Mouse (Mus musculus) embryonic facial prominence, embryonic 15.5 days (tissue): Measurements from ENCODE around the gene Flnc. TPM values are rescaled to one million over a fixed set of nuclear protein-coding genes. Genes with fewer than 3 reads are reported as not detected.
"Not testable (repeated sequence)": the region's sequence is repeated elsewhere in the genome, so short reads cannot be mapped to it uniquely, and the experiment has no call there.

Experiments
- ATAC-seq: fragments of 200-750 bp; cut with Nextera tagmentation; 2 replicates; pipeline ENCODE4 v1.8.0; 2017; ENCODE audit warnings: low read depth, moderate TSS enrichment; ENCODE audit not compliant: insufficient number of reproducible peaks, low FRiP score, low TSS enrichment
- H3K27ac ChIP-seq: fragments of 300-500 bp; sonication (generic); replicated peaks from 2 replicates; pipeline ENCODE4 v1.5.1; 2015; ENCODE audit warnings: mild to moderate bottlenecking, inconsistent platforms
- H3K27me3 ChIP-seq: fragments of 300-500 bp; sonication (generic); 2 replicates; pipeline ENCODE4 v1.6.1; 2015; ENCODE audit warnings: inconsistent platforms
- H3K36me3 ChIP-seq: fragments of 300-500 bp; sonication (generic); 2 replicates; pipeline ENCODE4 v1.6.1; 2015; ENCODE audit warnings: mild to moderate bottlenecking, inconsistent platforms
- H3K4me1 ChIP-seq: fragments of 300-500 bp; sonication (generic); 2 replicates; pipeline ENCODE4 v1.6.1; 2015; ENCODE audit warnings: inconsistent platforms
- H3K4me2 ChIP-seq: fragments of 300-500 bp; sonication (generic); replicated peaks from 2 replicates; pipeline ENCODE4 v1.6.1; 2015; ENCODE audit warnings: mild to moderate bottlenecking, inconsistent platforms
- H3K4me3 ChIP-seq: fragments of 300-500 bp; sonication (generic); replicated peaks from 2 replicates; pipeline ENCODE4 v1.5.1; 2015; ENCODE audit warnings: mild to moderate bottlenecking, inconsistent platforms
- H3K9ac ChIP-seq: fragments of 300-500 bp; sonication (generic); 2 replicates; pipeline ENCODE4 v1.6.1; 2015; ENCODE audit warnings: inconsistent platforms
- H3K9me3 ChIP-seq: fragments of 300-500 bp; sonication (generic); replicated peaks from 2 replicates; pipeline ENCODE4 v1.6.1; 2016; ENCODE audit warnings: inconsistent platforms
- WGBS: fragments of 180-500 bp; shearing (Covaris S2); methylation state at CpG from one replicate; pipeline ENCODE4 v1.1.7; 2015; 5-methylcytosine and 5-hydroxymethylcytosine counted together
- polyA plus RNA-seq: library from polyadenylated mRNA; unstranded; fragments of >200 nt; fragmentation: Nextera tagmentation; extraction: Ambion mirVana; gene quantifications from 2 replicates; pipeline ENCODE4 v1.2.1, GENCODE M21; 2015

Flnc gene
- 24.0 and 28.7 TPM in 2 replicates for polyA plus RNA-seq

GRCm38 (mm10) chr6:29433038-29433803, at the start of gene Flnc:
Gene Flnc, plus strand, starts transcription at chr6:29433256.
- H3K4me2 ChIP-seq, result peak within 1 kb of the TSS; percentile 82
- peaks cover 50% of the 10 kb centered on the region for H3K4me1 ChIP-seq
- no peaks in the 10 kb centered on the region for H3K9me3 ChIP-seq
- ATAC-seq, result peak; percentile 25; the same call in 1 of the 2 replicates
- under 1% methylated on average over 76 of the region's 77 CpGs for WGBS
- H3K9ac ChIP-seq, result peak within 1 kb of the TSS; percentile 69
- H3K36me3 ChIP-seq, result no peaks in the 10 kb centered on the region
- H3K27me3 ChIP-seq, result peaks cover 2% of the 10 kb centered on the region; the same call in 1 of the 2 replicates
- H3K4me3 ChIP-seq, result peak within 1 kb of the TSS; percentile 64
- H3K27ac ChIP-seq, result peak within 1 kb of the TSS; percentile 91

- WGBS, result 3% methylated on average over 12 of the region's 12 CpGs
- Histone ChIP-seq H3K36me3 (no peaks in the 10 kb centered on the region), H3K27me3 (no peaks in the 10 kb centered on the region), H3K9me3 (no peaks in the 10 kb centered on the region), H3K9ac (no peak within 1 kb of the TSS; the same call in 1 of the 2 replicates), H3K4me2 (peak within 1 kb of the TSS; percentile 47), H3K4me3 (peak within 1 kb of the TSS; percentile 41), H3K27ac (peak within 1 kb of the TSS; percentile 86), H3K4me1 (peaks cover 24% of the 10 kb centered on the region)
- peak; percentile 73 for ATAC-seq
Measured at GRCm38 (mm10) chr6:29388052-29388518, 45.0 kb upstream of the Flnc start, which contains the start of gene Opn1sw. Gene Opn1sw, minus strand, starts transcription at chr6:29388468.

GRCm38 (mm10) chr6:29388606-29389080, 44.4 kb upstream of the Flnc start:
- peak; percentile 94 for ATAC-seq
- Histone ChIP-seq H3K36me3 (no peaks in the 10 kb centered on the region), H3K4me1 (peaks cover 25% of the 10 kb centered on the region), H3K4me3 (peak overlapping the region; percentile 41), H3K27ac (peak overlapping the region; percentile 86), H3K9me3 (no peaks in the 10 kb centered on the region), H3K9ac (no peak overlapping the region; the same call in 1 of the 2 replicates), H3K27me3 (no peaks in the 10 kb centered on the region), H3K4me2 (peak overlapping the region; percentile 47)
- WGBS, result 9% methylated on average over 11 of the region's 11 CpGs

GRCm38 (mm10) chr6:29389425-29389824, 43.6 kb upstream of the Flnc start:
- H3K4me1 ChIP-seq, result peaks cover 27% of the 10 kb centered on the region
- 0 out of 2 replicates have a peak, but pooled peaks cover 5% of the 10 kb centered on the region for H3K27me3 ChIP-seq
- ATAC-seq, result no peak
- no peaks in the 10 kb centered on the region for H3K9me3 ChIP-seq
- WGBS, result 54% methylated on average over 9 of the region's 9 CpGs
- no peak overlapping the region for H3K4me2 ChIP-seq
- no peak overlapping the region for H3K27ac ChIP-seq
- H3K36me3 ChIP-seq, result no peaks in the 10 kb centered on the region
- no peak overlapping the region for H3K4me3 ChIP-seq
- no peak overlapping the region for H3K9ac ChIP-seq

GRCm38 (mm10) chr6:29390500-29390899, 42.6 kb upstream of the Flnc start:
- ATAC-seq, H3K36me3 ChIP-seq, H3K27ac ChIP-seq, H3K4me2 ChIP-seq, H3K4me3 ChIP-seq, H3K9ac ChIP-seq, H3K9me3 ChIP-seq: not testable (repeated sequence)
- Histone ChIP-seq H3K4me1 (peaks cover 28% of the 10 kb centered on the region), H3K27me3 (peaks cover 10% of the 10 kb centered on the region; the same call in 1 of the 2 replicates)
- 83% methylated on average over 1 of the region's 1 CpGs for WGBS

- not testable (repeated sequence) for H3K4me2 ChIP-seq, H3K9ac ChIP-seq, ATAC-seq, H3K9me3 ChIP-seq, H3K27ac ChIP-seq, H3K36me3 ChIP-seq, H3K4me3 ChIP-seq
- H3K4me1 ChIP-seq, result peaks cover 34% of the 10 kb centered on the region
- 74% methylated on average over 8 of the region's 8 CpGs for WGBS
- peaks cover 10% of the 10 kb centered on the region; the same call in 1 of the 2 replicates for H3K27me3 ChIP-seq
Measured at GRCm38 (mm10) chr6:29391241-29391640, 41.8 kb upstream of the Flnc start.

- Histone ChIP-seq H3K4me2 (no peak overlapping the region), H3K27ac (no peak overlapping the region), H3K9ac (no peak overlapping the region), H3K4me1 (peaks cover 33% of the 10 kb centered on the region), H3K4me3 (no peak overlapping the region), H3K27me3 (peaks cover 10% of the 10 kb centered on the region; the same call in 1 of the 2 replicates), H3K9me3 (no peaks in the 10 kb centered on the region), H3K36me3 (no peaks in the 10 kb centered on the region)
- 71% methylated on average over 4 of the region's 4 CpGs for whole genome bisulfite sequencing
- ATAC-seq, result no peak
Measured at GRCm38 (mm10) chr6:29391802-29392201, 41.3 kb upstream of the Flnc start.

GRCm38 (mm10) chr6:29394286-29394685, 38.8 kb upstream of the Flnc start:
- H3K4me2 ChIP-seq, result no peak overlapping the region

GRCm38 (mm10) chr6:29395910-29396713, 36.9 kb upstream of the Flnc start, which contains the start of gene Ccdc136:
Gene Ccdc136, plus strand, starts transcription at chr6:29396309.
- 1% methylated on average over 45 of the region's 49 CpGs for WGBS
- H3K4me3 ChIP-seq, result peak within 1 kb of the TSS; percentile 75
- peak within 1 kb of the TSS; percentile 55 for H3K9ac ChIP-seq
- H3K36me3 ChIP-seq, result no peaks in the 10 kb centered on the region
- peak within 1 kb of the TSS; percentile 87 for H3K4me2 ChIP-seq
- peak within 1 kb of the TSS; percentile 81 for H3K27ac ChIP-seq
- H3K27me3 ChIP-seq, result peaks cover 10% of the 10 kb centered on the region; the same call in 1 of the 2 replicates
- H3K9me3 ChIP-seq, result no peaks in the 10 kb centered on the region
- H3K4me1 ChIP-seq, result peaks cover 21% of the 10 kb centered on the region
- ATAC-seq, result peak; percentile 92

More at GRCm38 (mm10) chr6:29394286-29394685, 38.8 kb upstream of the Flnc start:
- Histone ChIP-seq H3K4me3 (no peak overlapping the region), H3K36me3 (no peaks in the 10 kb centered on the region), H3K9ac (no peak overlapping the region), H3K27ac (no peak overlapping the region), H3K9me3 (no peaks in the 10 kb centered on the region), H3K27me3 (peaks cover 10% of the 10 kb centered on the region; the same call in 1 of the 2 replicates), H3K4me1 (peaks cover 24% of the 10 kb centered on the region)
- WGBS, result 24% methylated on average over 1 of the region's 1 CpGs
- no peak for ATAC-seq

- ATAC-seq, result peak; percentile 61; the same call in 1 of the 2 replicates
- H3K4me2 ChIP-seq, result peak overlapping the region; percentile 87
- H3K9ac ChIP-seq, result peak overlapping the region; percentile 55
- peak overlapping the region; percentile 81 for H3K27ac ChIP-seq
- H3K4me1 ChIP-seq, result peaks cover 21% of the 10 kb centered on the region
- H3K27me3 ChIP-seq, result peaks cover 10% of the 10 kb centered on the region; the same call in 1 of the 2 replicates
- H3K36me3 ChIP-seq, result no peaks in the 10 kb centered on the region
- H3K9me3 ChIP-seq, result no peaks in the 10 kb centered on the region
- peak overlapping the region; percentile 75 for H3K4me3 ChIP-seq
- 3% methylated on average over 22 of the region's 24 CpGs for WGBS
Measured at GRCm38 (mm10) chr6:29396714-29397540, 36.1 kb upstream of the Flnc start.
